Mouse (Mus musculus) c-Kit-negative CD71-positive TER-119-positive erythroid progenitor cells, embryonic 14.5 days (primary cell): ENCODE measurements around the gene Spib.

Experiments used
- DNase-seq: peaks from one replicate; pipeline ENCODE4 v3.0.0-alpha.2; 2013; ENCODE audit warnings: low read depth, low spot score

The Spib gene

DNA sequence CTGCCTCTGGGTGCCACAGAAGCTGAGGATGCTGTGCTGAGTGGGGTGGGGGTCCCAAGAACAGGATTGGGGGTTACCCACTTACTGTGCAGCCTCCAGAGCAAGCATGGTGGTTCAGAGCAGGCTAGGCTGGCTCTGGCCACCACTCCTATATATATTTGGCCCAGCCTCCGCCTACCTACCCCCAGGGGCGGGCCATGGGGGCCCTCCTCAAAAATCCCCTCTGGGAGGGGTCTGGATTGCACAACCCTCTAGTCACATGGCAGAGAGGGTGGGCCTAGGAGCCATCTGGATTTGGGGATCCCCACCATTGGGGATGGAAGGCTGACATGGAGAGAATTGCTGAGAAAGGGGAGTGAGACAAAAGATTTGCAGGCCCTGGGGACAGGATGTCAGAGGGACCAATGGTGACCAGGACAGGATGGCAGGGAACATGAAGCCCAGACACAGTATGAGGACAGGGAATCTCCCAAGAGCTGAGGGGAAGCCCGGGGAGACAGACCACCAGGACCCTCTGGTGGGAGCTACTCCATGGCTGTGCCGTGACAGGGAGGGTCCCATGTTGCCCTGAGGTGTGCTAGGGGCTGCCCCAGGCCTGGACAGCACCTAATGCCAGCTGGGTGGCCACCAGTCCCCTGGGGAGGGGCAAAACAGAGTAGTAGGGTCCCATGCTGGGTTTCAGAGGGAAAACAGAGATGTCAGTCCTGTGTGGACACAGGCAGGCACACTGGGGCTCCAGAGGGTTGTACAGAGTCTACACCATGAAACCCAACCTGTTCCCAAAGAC lies at the start of gene Spib:
Gene Spib, minus strand, starts transcription at position 126 of the 787 bp plus-strand sequence.
- DNase-seq, result no peak

GRCm38 (mm10) chr7:44581637-44582036 lies 49.8 kb upstream of the Spib start:
- DNase-seq, result no peak

DNA sequence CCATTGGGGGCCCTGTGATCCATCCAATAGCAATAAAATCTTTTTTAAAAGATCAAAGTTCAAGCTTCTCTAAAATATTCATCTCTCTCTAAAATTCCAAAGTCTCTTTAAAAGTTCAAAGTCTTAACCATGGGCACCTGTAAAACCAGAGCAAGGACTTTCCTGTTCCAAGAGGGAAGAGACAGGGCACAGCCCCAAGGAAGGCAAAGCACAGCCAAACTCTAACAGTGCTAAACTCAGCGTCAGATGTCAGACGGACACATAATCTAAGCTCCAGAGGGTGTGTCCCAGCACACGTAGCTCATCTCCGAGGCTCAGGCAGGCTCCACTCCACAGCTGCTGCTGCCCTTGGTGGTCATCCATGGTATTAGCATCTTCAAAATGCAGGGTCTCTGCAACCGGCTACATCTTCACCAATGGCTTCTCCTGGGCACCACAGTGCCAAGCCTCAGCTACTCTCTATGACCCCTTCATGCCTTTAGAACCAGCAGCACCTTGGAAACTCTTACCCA lies 44.5 kb upstream of the Spib start:
- DNase-seq, result no peak

DNA sequence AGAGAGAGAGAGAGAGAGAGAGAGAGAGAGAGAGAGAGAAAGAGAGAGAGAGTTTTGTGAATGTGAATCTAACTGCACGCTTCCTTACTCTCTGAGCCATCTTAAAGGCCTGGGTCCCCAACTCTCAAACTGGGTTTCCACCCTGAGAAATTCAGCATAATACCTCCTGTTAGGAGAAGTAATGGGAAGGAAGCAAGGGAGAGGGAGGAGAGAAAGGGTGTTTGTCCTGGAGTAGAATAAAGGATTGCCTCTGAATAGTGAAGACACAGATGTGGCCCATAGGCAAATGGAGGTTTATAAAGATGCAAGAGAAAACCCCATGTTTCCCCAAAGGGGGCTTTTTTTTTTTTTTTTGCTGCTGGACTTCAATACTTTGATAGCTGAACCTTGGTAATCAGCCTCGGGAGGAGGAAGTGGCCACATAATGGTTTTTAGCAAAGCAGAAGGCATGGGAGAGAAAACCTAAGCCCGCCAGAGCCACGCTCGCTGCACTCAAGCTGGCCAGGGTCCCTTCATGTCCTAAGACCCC lies 41.1 kb upstream of the Spib start:
- no peak for DNase-seq

GRCm38 (mm10) chr7:44572213-44572701 lies 40.4 kb upstream of the Spib start, which contains the start of gene Napsa:
Napsa (plus strand) TSS chr7:44572380.
- no peak for DNase-seq

GRCm38 (mm10) chr7:44571811-44572210 lies 39.9 kb upstream of the Spib start:
- DNase-seq, result no peak

- DNase-seq, result no peak
Measured at GRCm38 (mm10) chr7:44570989-44571388, 39.1 kb upstream of the Spib start.

DNA sequence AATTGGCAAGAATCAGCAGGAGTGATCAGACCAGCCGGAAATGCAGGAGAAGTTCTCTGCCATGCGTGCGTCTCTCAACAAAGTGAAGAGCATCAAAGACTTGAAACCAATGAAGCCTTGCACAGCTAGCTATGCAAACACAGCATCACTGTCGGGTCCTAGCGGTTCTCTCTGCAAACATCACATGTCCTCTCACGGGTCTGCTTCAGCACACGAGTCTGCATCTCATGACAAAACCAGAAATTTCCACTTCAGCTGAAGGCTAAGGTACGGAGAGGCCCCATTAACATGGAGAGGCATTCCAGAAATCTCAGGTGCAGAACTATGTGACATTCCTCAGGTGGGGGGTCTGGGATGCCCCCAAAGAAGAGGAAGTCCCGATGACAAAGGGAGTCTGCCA lies 36.9 kb upstream of the Spib start:
- no peak for DNase-seq

GRCm38 (mm10) chr7:44565414-44565813 lies 33.5 kb upstream of the Spib start:
- no peak for DNase-seq

GRCm38 (mm10) chr7:44564486-44564885 lies 32.6 kb upstream of the Spib start:
- no peak for DNase-seq

GRCm38 (mm10) chr7:44563284-44563683 lies 31.4 kb upstream of the Spib start:
- DNase-seq, result no peak

DNA sequence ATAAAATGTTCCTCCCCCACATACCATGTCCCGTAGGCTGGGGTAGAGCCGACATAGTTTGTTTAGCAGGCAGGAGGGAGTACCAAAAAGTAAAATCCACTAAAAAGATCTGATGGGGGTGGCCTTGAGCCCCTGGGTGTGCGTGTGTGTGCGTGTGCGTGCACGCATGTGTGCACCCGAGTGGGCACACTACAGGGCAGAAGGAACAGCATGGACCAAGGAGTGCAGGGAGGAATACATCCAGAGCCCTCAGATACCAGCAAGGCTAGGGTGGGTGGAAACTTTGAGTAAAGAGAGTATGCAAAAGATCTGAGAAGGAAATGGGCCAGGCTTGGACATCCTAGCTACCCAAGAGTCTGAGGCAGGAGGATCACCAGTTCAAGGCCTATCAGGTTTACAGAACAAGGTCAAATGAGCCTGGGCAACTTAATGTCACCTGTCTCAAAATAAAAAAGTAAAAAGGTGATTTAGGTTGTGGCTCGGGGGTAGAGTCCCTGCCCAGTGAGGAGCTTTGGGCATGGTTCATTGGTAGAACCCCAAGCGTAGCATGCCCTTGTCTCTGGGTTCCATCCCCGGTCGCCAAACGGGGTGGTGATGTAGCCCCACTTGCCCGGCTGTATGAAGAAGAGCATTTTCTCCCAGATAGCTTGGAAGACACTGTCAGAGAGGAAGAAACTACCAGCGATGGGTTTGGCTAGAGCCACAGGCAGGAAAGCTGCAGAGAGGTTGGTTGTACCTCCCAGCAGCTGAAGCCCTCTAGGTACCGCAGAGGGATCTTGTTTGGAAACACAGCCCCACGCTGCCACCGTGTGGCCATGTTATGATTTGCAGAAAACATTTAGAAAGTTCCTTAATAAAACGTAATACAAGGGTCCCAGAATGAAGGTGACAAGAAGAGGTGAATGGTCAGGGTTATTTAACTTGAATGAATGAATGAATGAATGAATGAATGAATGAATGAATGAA lies 28.8 kb upstream of the Spib start:
- peak; percentile 56 for DNase-seq

DNA sequence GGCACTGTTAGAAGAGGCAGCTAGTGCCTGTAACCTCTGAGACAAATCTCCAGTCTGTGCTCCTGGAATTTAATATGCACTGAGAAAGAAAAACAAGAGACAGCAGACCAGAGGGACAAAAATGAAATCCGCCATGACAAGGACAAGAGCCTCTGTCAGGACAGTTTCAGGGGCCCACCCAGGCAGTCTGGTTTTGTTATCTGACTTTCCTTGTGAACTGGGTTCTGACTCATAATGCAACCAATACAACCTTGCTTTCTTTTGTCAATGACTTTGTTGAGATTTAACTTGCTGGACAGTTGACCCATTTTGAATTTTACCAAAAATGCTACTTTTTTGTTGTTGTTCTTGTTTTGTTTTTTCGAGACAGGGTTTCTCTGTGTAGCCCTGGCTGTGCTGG lies 25.8 kb upstream of the Spib start:
- DNase-seq, result no peak

DNA sequence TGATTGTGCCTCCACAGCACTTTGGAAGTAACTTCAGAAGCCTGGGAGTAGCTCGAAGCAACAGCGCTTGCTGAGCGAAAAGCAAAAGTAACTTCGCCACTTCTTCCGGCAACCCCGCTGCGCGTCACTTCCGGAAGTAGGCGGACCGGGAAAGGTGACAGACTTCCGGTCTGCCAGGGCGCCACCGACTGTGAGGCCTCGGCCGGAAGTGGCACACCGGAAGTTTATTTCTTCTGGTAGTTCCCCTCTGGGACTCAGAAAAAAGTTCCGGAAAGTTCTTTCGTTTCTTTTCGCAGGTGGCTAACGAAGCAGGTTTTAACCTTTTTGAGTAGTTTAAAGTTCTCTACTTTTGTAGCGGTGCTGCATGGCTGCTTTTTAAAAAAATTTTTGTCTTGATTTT lies 22.0 kb upstream of the Spib start, which contains the start of gene Nr1h2:
Gene Nr1h2, minus strand, starts transcription at position 126 of the 400 bp plus-strand sequence.
- peak; percentile 87 for DNase-seq

DNA sequence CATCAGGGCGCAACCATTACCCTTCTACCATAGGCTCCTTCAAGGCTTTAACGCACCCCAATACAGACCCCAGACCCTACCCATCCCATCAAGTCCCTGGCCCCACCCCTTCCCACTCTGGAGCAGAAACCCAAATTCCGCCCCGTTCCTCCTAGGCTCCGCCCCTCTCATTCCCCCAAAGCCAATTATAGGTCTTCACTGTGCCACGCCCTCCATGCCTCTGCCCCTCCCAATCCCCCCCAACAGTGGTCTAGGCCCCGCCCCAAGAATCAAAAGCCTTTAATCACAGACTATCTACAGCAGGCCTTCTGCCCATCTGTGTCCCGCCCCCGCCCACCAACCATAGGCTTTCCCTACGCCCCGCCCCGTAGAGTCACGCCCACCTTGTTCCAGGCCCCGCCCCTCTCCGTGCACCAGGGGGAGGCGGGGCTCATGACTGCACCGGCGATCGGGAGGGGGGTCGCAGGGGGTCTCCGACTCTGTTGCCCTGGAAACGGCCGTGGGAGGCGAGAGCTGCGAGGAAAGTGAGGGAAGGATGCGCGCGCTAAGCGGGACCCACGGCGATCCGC lies 21.4 kb upstream of the Spib start:
- DNase-seq, result peak; percentile 69

GRCm38 (mm10) chr7:44552141-44552908 lies 20.5 kb upstream of the Spib start:
- DNase-seq, result no peak

DNA sequence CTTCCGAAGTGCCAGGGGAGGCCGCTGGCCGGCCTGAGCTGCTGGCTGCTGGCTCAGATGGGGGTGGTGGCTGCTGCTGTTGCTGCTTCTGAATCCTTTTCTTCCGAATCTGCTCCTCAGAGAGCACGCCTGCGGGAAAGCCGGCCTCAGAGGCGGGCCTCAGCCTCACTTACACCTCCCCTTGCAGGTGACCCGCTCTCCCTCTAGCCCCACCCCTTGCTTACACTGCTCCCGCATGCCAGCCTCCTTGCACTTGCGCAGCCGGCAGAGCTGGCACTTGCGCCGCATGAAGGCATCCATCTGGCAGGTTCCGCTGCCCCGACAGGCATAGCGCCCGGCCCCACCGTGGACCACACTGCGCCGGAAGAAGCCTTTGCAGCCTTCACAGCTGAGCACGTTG lies 19.9 kb upstream of the Spib start:
- no peak for DNase-seq

DNA sequence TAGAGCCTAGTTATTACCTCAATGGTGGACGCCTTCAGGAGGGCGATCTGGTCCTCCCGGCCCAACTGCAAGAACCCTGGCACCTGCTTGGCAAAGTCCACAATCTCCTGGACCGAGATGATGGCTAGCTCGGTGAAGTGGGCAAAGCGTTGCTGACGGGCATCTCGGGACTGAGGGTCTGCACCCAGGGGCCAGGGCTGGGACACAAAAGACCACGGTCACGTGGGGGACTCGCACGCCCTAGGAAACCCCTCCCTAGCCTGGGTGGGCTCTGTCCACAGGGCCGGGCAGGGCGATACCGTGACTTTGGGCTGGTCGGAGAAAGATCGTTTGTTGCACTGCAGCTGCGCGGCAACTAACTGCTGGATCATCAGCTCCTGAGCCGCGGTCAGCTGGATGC lies 19.4 kb upstream of the Spib start:
- no peak for DNase-seq

GRCm38 (mm10) chr7:44550409-44550678 lies 18.5 kb upstream of the Spib start:
- no peak for DNase-seq

DNA sequence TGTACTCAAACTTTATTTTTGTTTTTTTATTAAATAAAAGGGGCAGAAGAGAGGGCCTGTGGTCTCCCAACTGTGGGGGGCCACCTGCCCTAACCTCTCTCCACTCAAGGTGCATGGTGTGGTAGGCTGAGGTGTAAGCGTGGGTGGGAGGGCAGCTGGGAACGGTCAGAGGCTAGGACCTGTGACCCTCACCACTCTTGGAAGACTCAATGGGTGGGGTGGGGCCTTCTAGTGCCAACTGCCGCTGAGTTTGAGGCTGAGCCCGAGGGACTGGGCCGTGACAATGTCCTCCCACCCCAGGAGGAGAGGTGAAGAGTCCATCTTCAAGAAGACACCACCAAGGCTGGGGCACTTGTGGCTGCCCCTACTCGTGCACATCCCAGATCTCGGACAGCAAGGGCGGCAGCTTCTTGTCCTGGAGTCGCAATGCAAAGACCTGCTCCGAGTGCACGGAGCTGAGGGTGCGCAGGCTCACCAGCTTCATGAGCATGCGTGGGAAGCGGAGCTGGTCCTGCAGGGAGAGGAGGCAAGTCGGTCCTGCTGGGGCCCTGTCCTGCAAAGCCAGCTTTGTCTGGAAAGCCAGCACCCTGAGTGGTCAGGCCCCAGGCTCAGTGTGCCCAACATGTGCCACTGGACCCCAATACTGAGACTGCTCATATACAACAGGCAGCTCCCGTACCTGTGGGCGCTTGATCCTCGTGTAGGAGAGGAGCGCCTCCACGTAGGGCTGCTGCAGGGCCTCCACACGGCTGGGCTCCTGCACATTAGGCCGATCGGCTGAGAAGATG lies 17.9 kb upstream of the Spib start:
- DNase-seq, result no peak
